In the genomic region with DNA sequence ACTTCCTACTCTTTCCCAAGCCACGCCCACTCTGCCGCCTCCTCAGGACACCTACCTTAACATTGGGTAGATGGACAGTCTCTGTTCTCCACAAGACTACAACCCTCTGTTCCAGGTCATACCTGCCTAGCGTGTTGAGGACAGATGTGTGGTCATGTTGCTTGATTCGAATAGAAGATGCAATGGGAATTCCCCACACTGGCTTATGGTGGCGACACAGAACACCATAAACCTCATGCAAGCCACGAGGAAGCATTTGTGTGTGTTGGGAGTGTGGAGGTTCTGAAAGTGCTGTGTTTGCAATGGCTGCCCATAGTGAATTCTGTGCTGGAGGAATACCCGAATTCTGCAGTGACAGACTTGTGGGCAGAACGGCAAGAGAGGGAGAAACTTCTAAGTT, we compare ENCODE assay signal across 21 mouse cellular contexts. TPM values are rescaled to one million over a fixed set of nuclear protein-coding genes. Genes with fewer than 3 reads are reported as not detected.
DNase-seq lines count a peak whose midpoint lies in the region; ATAC-seq lines count a peak whose summit lies in the region.
"Had no signal": no experiment of that assay in that cellular context is flagged by ENCODE, and none has a peak within 500 bp of the region (broad histone marks: within the 10 kb centered on the region; RNA-seq: fewer than 3 reads in every experiment).

No protein-coding gene starts in this region.

- ATAC-seq in CD4-positive, CD25-positive, alpha-beta regulatory T cell, adult 4 months: no peak
- ATAC-seq: forebrain, embryonic 14.5 days; forebrain, embryonic 16.5 days had no signal

- peak; percentile 18 for DNase-seq in CD4-positive, CD25-positive, alpha-beta regulatory T cell, adult 2 months (ENCODE audit: low read depth, low spot score)
- peak; percentile 25 for DNase-seq in 416B (ENCODE audit: low read depth)
- peak; percentile 46 for DNase-seq in induced T-regulatory cell, adult 2 months (ENCODE audit: low read depth)
- no peak for DNase-seq in left cerebral cortex, adult 8-10 months (ENCODE audit: low spot score in 2 of 2)
- DNase-seq: adrenal gland, adult 2 months; adrenal gland, postnatal 10 days; adrenal gland, postnatal 25 days; cerebellum, adult 11 months; cerebellum, adult 18-20 months; cerebellum, adult 8-10 months; cerebellum, adult 9-11 months; cerebellum, postnatal 14 days; cerebellum, postnatal 36 days; embryo, embryonic 11 days had no signal

RNA-seq across cellular contexts. Expression of a gene that starts 1.7 kb away (rescaled TPM):
- not detected for polyA plus RNA-seq in CD4-positive, CD25-positive, alpha-beta regulatory T cell, adult 4 months (2017; shearing (Covaris generic))
- under 1 TPM; 0.38 to 0.77 (median 0.69) TPM for total RNA-seq in left cerebral cortex, adult 8-10 months (2022)
- total RNA-seq: adrenal gland, adult 2 months; adrenal gland, postnatal 10 days; adrenal gland, postnatal 25 days; adrenal gland, postnatal 4 days; common myeloid progenitor, adult 5-6 weeks had no signal
- polyA plus RNA-seq: adrenal gland, adult 2 months; embryonic facial prominence, embryonic 13.5 days; erythroblast, embryonic 14.5 days had no signal

RNA-seq across cellular contexts. Expression of a gene that starts 2.6 kb away (rescaled TPM):
- 1 to 10 TPM; 5.1 to 8.8 TPM for polyA plus RNA-seq in CD4-positive, CD25-positive, alpha-beta regulatory T cell, adult 4 months (2017; shearing (Covaris generic))
- total RNA-seq in left cerebral cortex, adult 8-10 months (2022): 10 to 100 TPM; 12.0 to 15.5 (median 13.5) TPM

RNA-seq across cellular contexts. Expression of a gene that starts 21.1 kb away (rescaled TPM):
- polyA plus RNA-seq in CD4-positive, CD25-positive, alpha-beta regulatory T cell, adult 4 months (2017; shearing (Covaris generic)): 10 to 100 TPM; 56.7 to 74.8 TPM
- total RNA-seq in left cerebral cortex, adult 8-10 months (2022): 100 to 1,000 TPM; 108 to 125 (median 110) TPM

RNA-seq across cellular contexts. Expression of a gene that starts 47.4 kb away (rescaled TPM):
- polyA plus RNA-seq in CD4-positive, CD25-positive, alpha-beta regulatory T cell, adult 4 months (2017; shearing (Covaris generic)): 10 to 100 TPM; 72.3 to 96.7 TPM
- total RNA-seq in left cerebral cortex, adult 8-10 months (2022): 10 to 100 TPM; 54.2 to 67.7 (median 64.1) TPM

Comparison
In these comparisons a context has a peak if more than half of its experiments do, and no peak if none do; other contexts are left out.
1. DNase-seq: peak in CD4-positive, CD25-positive, alpha-beta regulatory T cell, adult 2 months (single experiment), 416B (single experiment) and induced T-regulatory cell, adult 2 months (single experiment); none in left cerebral cortex, adult 8-10 months (0 of 2).